Mouse (Mus musculus): Measurements from ENCODE around the gene Tapt1.

GRCm38 (mm10) chr5:44214025-44214424 is 12.4 kb downstream of the Tapt1 start:
- TF ChIP-seq CTCF (IDR thresholded peaks at IDR 0.05; ENCODE audit: low read depth), result no peak
- TF ChIP-seq EP300 (IDR thresholded peaks at IDR 0.05; ENCODE audit: low read depth), result no peak
